Mouse (Mus musculus): Measurements from ENCODE around the gene Rab24. TPM values are rescaled to one million over a fixed set of nuclear protein-coding genes. Genes with fewer than 3 reads are reported as not detected.

Rab24 gene
- polyA plus RNA-seq, 1 experiment from 2014 or later = 79.6 TPM

- Histone ChIP-seq H3K4me3 (ENCODE audit: low read depth, low read length) (peak overlapping the region; percentile 94), H3K4me2 (peak overlapping the region; percentile 99), H3K27ac (ENCODE audit: low read depth, low read length) (peak overlapping the region; percentile 72), H3K27me3 (replicated peaks; ENCODE audit: control insufficient read depth, insufficient read depth, low read length) (no peaks in the 10 kb centered on the region), H3K9me3 (ENCODE audit: control insufficient read depth, low read length) (no peaks in the 10 kb centered on the region), H3K4me1 (replicated peaks; ENCODE audit: control insufficient read depth, insufficient read depth, low read length) (peaks cover 18% of the 10 kb centered on the region), H3K36me3 (ENCODE audit: control insufficient read depth, insufficient read depth, low read length) (peaks cover 40% of the 10 kb centered on the region), H3K9ac (ENCODE audit: low read depth, low read length) (peak overlapping the region; percentile 97)
- ATAC-seq (replicated peaks; ENCODE audit: low FRiP score) (peak; percentile 19; the same call in 1 of the 2 replicates), DNase-seq (ENCODE audit: low spot score) (no peak)
- 1% methylated on average over 31 of the region's 31 CpGs for WGBS
Observed at GRCm38 (mm10) chr13:55322130-55322825, 532 bp upstream of the Rab24 start.

- Histone ChIP-seq H3K4me1 (replicated peaks; ENCODE audit: control insufficient read depth, insufficient read depth, low read length) (peaks cover 18% of the 10 kb centered on the region), H3K27me3 (replicated peaks; ENCODE audit: control insufficient read depth, insufficient read depth, low read length) (no peaks in the 10 kb centered on the region), H3K4me2 (peak within 1 kb of the TSS; percentile 99), H3K4me3 (ENCODE audit: low read depth, low read length) (peak within 1 kb of the TSS; percentile 94), H3K27ac (ENCODE audit: low read depth, low read length) (peak within 1 kb of the TSS; percentile 72), H3K36me3 (ENCODE audit: control insufficient read depth, insufficient read depth, low read length) (peaks cover 31% of the 10 kb centered on the region), H3K9ac (ENCODE audit: low read depth, low read length) (peak within 1 kb of the TSS; percentile 97), H3K9me3 (ENCODE audit: control insufficient read depth, low read length) (no peaks in the 10 kb centered on the region)
- ATAC-seq (replicated peaks; ENCODE audit: low FRiP score) (no peak), DNase-seq (ENCODE audit: low spot score) (no peak)
- 79% methylated on average over 4 of the region's 4 CpGs for WGBS
Observed at GRCm38 (mm10) chr13:55319931-55320533, 1.7 kb downstream of the Rab24 start, which contains the start of gene Prelid1. Prelid1 (plus strand) TSS chr13:55320500.

DNA sequence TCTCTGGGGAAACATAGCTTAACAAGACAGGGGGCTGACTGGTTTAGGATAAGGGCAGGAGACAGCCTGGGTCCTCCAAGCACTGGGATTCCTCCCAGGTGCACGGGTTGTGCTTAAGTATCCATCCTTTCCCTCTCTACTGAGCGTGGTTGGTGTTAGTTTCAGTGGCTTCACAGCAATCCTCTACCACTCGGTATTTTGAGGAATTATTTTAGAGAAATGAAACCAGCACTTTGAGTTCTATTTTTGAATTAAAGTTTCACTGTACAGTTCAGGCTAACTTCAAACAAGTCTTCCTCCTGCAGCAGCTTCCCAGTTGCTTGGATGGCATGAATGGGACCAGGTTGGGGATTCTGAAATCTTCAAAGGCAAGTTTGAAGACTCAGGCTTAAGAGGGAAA, 3.4 kb downstream of the Rab24 start:
- H3K4me3 ChIP-seq (ENCODE audit: low read depth, low read length) = no peak overlapping the region
- no peak for DNase-seq (ENCODE audit: low spot score)
- H3K27me3 ChIP-seq (replicated peaks; ENCODE audit: control insufficient read depth, insufficient read depth, low read length) = no peaks in the 10 kb centered on the region
- H3K4me1 ChIP-seq (replicated peaks; ENCODE audit: control insufficient read depth, insufficient read depth, low read length) = peaks cover 13% of the 10 kb centered on the region
- no peak for ATAC-seq (replicated peaks; ENCODE audit: low FRiP score)
- no peak overlapping the region for H3K27ac ChIP-seq (ENCODE audit: low read depth, low read length)
- H3K4me2 ChIP-seq = no peak overlapping the region
- H3K9me3 ChIP-seq (ENCODE audit: control insufficient read depth, low read length) = no peaks in the 10 kb centered on the region
- no peak overlapping the region for H3K9ac ChIP-seq (ENCODE audit: low read depth, low read length)
- 81% methylated on average over 3 of the region's 3 CpGs for WGBS
- peaks cover 25% of the 10 kb centered on the region for H3K36me3 ChIP-seq (ENCODE audit: control insufficient read depth, insufficient read depth, low read length)

GRCm38 (mm10) chr13:55314891-55315412, 6.8 kb downstream of the Rab24 start:
- WGBS = 74% methylated on average over 2 of the region's 2 CpGs
- Histone ChIP-seq H3K4me2 (no peak overlapping the region), H3K27ac (ENCODE audit: low read depth, low read length) (no peak overlapping the region), H3K36me3 (ENCODE audit: control insufficient read depth, insufficient read depth, low read length) (peaks cover 45% of the 10 kb centered on the region), H3K4me1 (replicated peaks; ENCODE audit: control insufficient read depth, insufficient read depth, low read length) (no peaks in the 10 kb centered on the region; the same call in 1 of the 2 replicates), H3K9ac (ENCODE audit: low read depth, low read length) (no peak overlapping the region), H3K9me3 (ENCODE audit: control insufficient read depth, low read length) (no peaks in the 10 kb centered on the region), H3K27me3 (replicated peaks; ENCODE audit: control insufficient read depth, insufficient read depth, low read length) (no peaks in the 10 kb centered on the region), H3K4me3 (ENCODE audit: low read depth, low read length) (no peak overlapping the region)
- no peak for ATAC-seq (replicated peaks; ENCODE audit: low FRiP score)
- no peak for DNase-seq (ENCODE audit: low spot score)

GRCm38 (mm10) chr13:55313051-55313450, 8.7 kb downstream of the Rab24 start:
- WGBS = 91% methylated on average over 9 of the region's 9 CpGs
- Histone ChIP-seq H3K4me2 (no peak overlapping the region), H3K27me3 (replicated peaks; ENCODE audit: control insufficient read depth, insufficient read depth, low read length) (no peaks in the 10 kb centered on the region), H3K9me3 (ENCODE audit: control insufficient read depth, low read length) (no peaks in the 10 kb centered on the region), H3K36me3 (ENCODE audit: control insufficient read depth, insufficient read depth, low read length) (peaks cover 45% of the 10 kb centered on the region), H3K4me1 (replicated peaks; ENCODE audit: control insufficient read depth, insufficient read depth, low read length) (no peaks in the 10 kb centered on the region), H3K9ac (ENCODE audit: low read depth, low read length) (no peak overlapping the region), H3K27ac (ENCODE audit: low read depth, low read length) (no peak overlapping the region), H3K4me3 (ENCODE audit: low read depth, low read length) (no peak overlapping the region)
- no peak for ATAC-seq (replicated peaks; ENCODE audit: low FRiP score)
- DNase-seq (ENCODE audit: low spot score) = no peak

DNA sequence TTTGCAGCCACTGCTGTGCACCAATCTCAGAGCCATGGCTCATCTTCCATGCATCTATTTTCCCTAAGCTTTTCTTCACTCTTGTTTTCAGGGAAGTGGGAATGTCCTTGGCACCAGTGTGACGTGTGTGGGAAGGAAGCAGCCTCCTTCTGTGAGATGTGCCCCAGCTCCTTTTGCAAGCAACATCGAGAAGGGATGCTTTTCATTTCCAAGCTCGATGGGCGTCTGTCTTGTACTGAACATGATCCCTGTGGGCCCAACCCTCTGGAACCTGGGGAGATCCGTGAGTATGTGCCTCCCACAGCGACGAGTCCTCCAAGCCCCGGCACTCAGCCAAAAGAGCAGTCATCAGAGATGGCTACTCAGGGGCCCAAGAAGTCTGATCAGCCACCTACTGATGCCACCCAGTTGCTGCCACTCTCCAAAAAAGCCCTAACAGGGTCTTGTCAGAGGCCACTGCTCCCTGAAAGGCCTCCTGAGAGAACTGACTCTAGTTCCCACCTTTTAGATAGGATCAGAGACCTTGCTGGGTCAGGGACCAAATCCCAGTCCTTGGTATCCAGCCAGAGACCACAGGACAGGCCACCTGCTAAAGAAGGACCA, 9.6 kb downstream of the Rab24 start:
- whole genome bisulfite sequencing = 90% methylated on average over 8 of the region's 8 CpGs
- H3K9ac ChIP-seq (ENCODE audit: low read depth, low read length) = no peak overlapping the region
- no peaks in the 10 kb centered on the region for H3K9me3 ChIP-seq (ENCODE audit: control insufficient read depth, low read length)
- ATAC-seq (replicated peaks; ENCODE audit: low FRiP score) (no peak), DNase-seq (ENCODE audit: low spot score) (no peak)
- no peak overlapping the region for H3K27ac ChIP-seq (ENCODE audit: low read depth, low read length)
- H3K4me3 ChIP-seq (ENCODE audit: low read depth, low read length) = no peak overlapping the region
- no peak overlapping the region for H3K4me2 ChIP-seq
- H3K27me3 ChIP-seq (replicated peaks; ENCODE audit: control insufficient read depth, insufficient read depth, low read length) = no peaks in the 10 kb centered on the region
- H3K36me3 ChIP-seq (ENCODE audit: control insufficient read depth, insufficient read depth, low read length) = peaks cover 50% of the 10 kb centered on the region
- H3K4me1 ChIP-seq (replicated peaks; ENCODE audit: control insufficient read depth, insufficient read depth, low read length) = no peaks in the 10 kb centered on the region

GRCm38 (mm10) chr13:55300913-55301312, 20.8 kb downstream of the Rab24 start:
- peaks cover 41% of the 10 kb centered on the region for H3K36me3 ChIP-seq (ENCODE audit: control insufficient read depth, insufficient read depth, low read length)
- H3K27me3 ChIP-seq (replicated peaks; ENCODE audit: control insufficient read depth, insufficient read depth, low read length) = no peaks in the 10 kb centered on the region
- no peak overlapping the region for H3K27ac ChIP-seq (ENCODE audit: low read depth, low read length)
- WGBS = 88% methylated on average over 5 of the region's 5 CpGs
- no peak overlapping the region for H3K4me3 ChIP-seq (ENCODE audit: low read depth, low read length)
- no peak overlapping the region for H3K9ac ChIP-seq (ENCODE audit: low read depth, low read length)
- no peaks in the 10 kb centered on the region for H3K9me3 ChIP-seq (ENCODE audit: control insufficient read depth, low read length)
- DNase-seq (ENCODE audit: low spot score) (no peak), ATAC-seq (replicated peaks; ENCODE audit: low FRiP score) (no peak)
- H3K4me1 ChIP-seq (replicated peaks; ENCODE audit: control insufficient read depth, insufficient read depth, low read length) = no peaks in the 10 kb centered on the region
- no peak overlapping the region for H3K4me2 ChIP-seq

DNA sequence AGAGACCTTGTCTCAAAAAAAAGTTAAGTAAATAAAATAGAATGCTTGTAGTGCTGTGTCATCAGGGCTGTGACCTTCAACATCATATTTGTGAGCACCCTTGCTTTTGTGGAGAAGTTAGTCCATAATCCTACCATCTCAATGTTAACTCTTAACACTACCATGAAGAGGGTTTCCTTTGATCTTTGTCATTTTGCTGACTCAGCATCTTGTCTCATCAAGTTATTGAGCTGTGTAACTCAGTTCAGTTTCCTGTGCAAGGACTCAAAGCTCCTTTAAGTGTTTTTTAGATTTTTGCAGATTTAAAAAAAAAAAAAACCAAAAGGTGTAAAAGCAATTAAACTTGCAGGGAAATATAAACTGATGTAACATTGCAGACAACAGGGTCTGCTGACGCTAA, 25.0 kb downstream of the Rab24 start:
- WGBS = 94% methylated on average over 1 of the region's 1 CpGs
- H3K9me3 ChIP-seq (ENCODE audit: control insufficient read depth, low read length) = no peaks in the 10 kb centered on the region
- no peak overlapping the region for H3K27ac ChIP-seq (ENCODE audit: low read depth, low read length)
- no peaks in the 10 kb centered on the region for H3K27me3 ChIP-seq (replicated peaks; ENCODE audit: control insufficient read depth, insufficient read depth, low read length)
- no peak overlapping the region for H3K4me3 ChIP-seq (ENCODE audit: low read depth, low read length)
- DNase-seq (ENCODE audit: low spot score) (no peak), ATAC-seq (replicated peaks; ENCODE audit: low FRiP score) (no peak)
- no peak overlapping the region for H3K9ac ChIP-seq (ENCODE audit: low read depth, low read length)
- peaks cover 53% of the 10 kb centered on the region for H3K36me3 ChIP-seq (ENCODE audit: control insufficient read depth, insufficient read depth, low read length)
- no peaks in the 10 kb centered on the region for H3K4me1 ChIP-seq (replicated peaks; ENCODE audit: control insufficient read depth, insufficient read depth, low read length)
- H3K4me2 ChIP-seq = no peak overlapping the region

Data from liver, embryonic 11.5 days (tissue).